17 mouse cellular contexts compared by ENCODE assay signal in genomic region chr14:110470714-110471113, GRCm38 (mm10).
"Had no signal": no experiment of that assay in that cellular context is flagged by ENCODE, and none has a peak within 500 bp of the region (broad histone marks: within the 10 kb centered on the region; RNA-seq: fewer than 3 reads in every experiment).

No protein-coding gene starts in this region.

- H3K9me3 ChIP-seq: midbrain, embryonic 10.5 days; midbrain, embryonic 13.5 days; neural tube, embryonic 13.5 days; neural tube, embryonic 15.5 days had no signal

- H3K4me3 ChIP-seq: midbrain, embryonic 10.5 days; midbrain, embryonic 13.5 days; myocyte; neural tube, embryonic 13.5 days; neural tube, embryonic 15.5 days had no signal

- DNase-seq: lung, adult 18-20 months; lung, postnatal 10 days; lung, postnatal 4 days; retina, postnatal 1 day; right cerebral cortex, adult 18-20 months; right cerebral cortex, postnatal 25 days; right cerebral cortex, postnatal 4 days; spleen, adult 18-20 months; thymus, adult 18-20 months; thymus, postnatal 14 days; thymus, postnatal 36 days had no signal

- H3K36me3 ChIP-seq: midbrain, embryonic 10.5 days; midbrain, embryonic 13.5 days; neural tube, embryonic 13.5 days; neural tube, embryonic 15.5 days had no signal

- H3K4me1 ChIP-seq: neural tube, embryonic 13.5 days; neural tube, embryonic 15.5 days had no signal

- ATAC-seq: midbrain, embryonic 13.5 days had no signal

- H3K27me3 ChIP-seq: midbrain, embryonic 13.5 days; neural tube, embryonic 13.5 days; neural tube, embryonic 15.5 days had no signal

- H3K9ac ChIP-seq: lung, embryonic 14.5 days; midbrain, embryonic 13.5 days; neural tube, embryonic 13.5 days; neural tube, embryonic 15.5 days had no signal

- H3K4me2 ChIP-seq: lung, embryonic 14.5 days; midbrain, embryonic 13.5 days; neural tube, embryonic 13.5 days; neural tube, embryonic 15.5 days had no signal

- H3K27ac ChIP-seq: midbrain, embryonic 10.5 days; midbrain, embryonic 13.5 days; neural tube, embryonic 13.5 days; neural tube, embryonic 15.5 days had no signal
